Mouse (Mus musculus) hindbrain, embryonic 14.5 days (tissue): Measurements from ENCODE around the gene C2cd4d. TPM values are rescaled to one million over a fixed set of nuclear protein-coding genes. Genes with fewer than 3 reads are reported as not detected.

Experiments
- ATAC-seq: fragments of 200-750 bp; cut with Nextera tagmentation; 2 replicates; pipeline ENCODE4 v1.8.0; 2017; ENCODE audit warnings: moderate number of reproducible peaks, mild to moderate bottlenecking, moderate TSS enrichment, moderate library complexity; ENCODE audit not compliant: low FRiP score
- DNase-seq: peaks from one replicate; pipeline ENCODE4 v3.0.0-alpha.2; 2015; ENCODE audit warnings: low spot score
- H3K27ac ChIP-seq: fragments of 300-500 bp; sonication (generic); 2 replicates; pipeline ENCODE4 v1.5.1; 2014; ENCODE audit warnings: mild to moderate bottlenecking, moderate library complexity
- H3K27me3 ChIP-seq: fragments of 300-500 bp; sonication (generic); 2 replicates; pipeline ENCODE4 v1.6.1; 2014; ENCODE audit warnings: mild to moderate bottlenecking, low read length, mixed read lengths; ENCODE audit not compliant: control insufficient read depth, insufficient read depth
- H3K36me3 ChIP-seq: fragments of 300-500 bp; sonication (generic); replicated peaks from 2 replicates; pipeline ENCODE4 v1.6.1; 2014; ENCODE audit not compliant: control insufficient read depth, insufficient read depth
- H3K4me1 ChIP-seq: fragments of 300-500 bp; sonication (generic); replicated peaks from 2 replicates; pipeline ENCODE4 v1.6.1; 2014; ENCODE audit warnings: antibody characterized with exemption, low read length, mixed read lengths; ENCODE audit not compliant: control insufficient read depth, insufficient read depth
- H3K4me2 ChIP-seq: fragments of 300-500 bp; sonication (generic); replicated peaks from 2 replicates; pipeline ENCODE4 v1.6.1; 2014; ENCODE audit warnings: mild to moderate bottlenecking, moderate library complexity
- H3K4me3 ChIP-seq: fragments of 300-500 bp; sonication (generic); replicated peaks from 2 replicates; pipeline ENCODE4 v1.5.1; 2014; ENCODE audit warnings: mild to moderate bottlenecking, low read length
- H3K9ac ChIP-seq: fragments of 300-500 bp; sonication (generic); 2 replicates; pipeline ENCODE4 v1.6.1; 2014
- H3K9me3 ChIP-seq: fragments of 300-500 bp; sonication (generic); 2 replicates; pipeline ENCODE4 v1.6.1; 2016; ENCODE audit warnings: low read length; ENCODE audit not compliant: control insufficient read depth
- WGBS: fragments of 180-500 bp; shearing (Covaris S2); extraction: QIAGEN DNeasy Blood & Tissue Kit; methylation state at CpG from one replicate; pipeline ENCODE4 v1.1.7; 2014; 5-methylcytosine and 5-hydroxymethylcytosine counted together
- polyA plus RNA-seq: library from polyadenylated mRNA; unstranded; fragments of >200 nt; fragmentation: Nextera tagmentation; extraction: Ambion mirVana; gene quantifications from 2 replicates; pipeline ENCODE4 v1.2.1, GENCODE M21; 2014

The C2cd4d gene
- polyA plus RNA-seq, 1 experiment from 2014 or later = 4.1 TPM

DNA sequence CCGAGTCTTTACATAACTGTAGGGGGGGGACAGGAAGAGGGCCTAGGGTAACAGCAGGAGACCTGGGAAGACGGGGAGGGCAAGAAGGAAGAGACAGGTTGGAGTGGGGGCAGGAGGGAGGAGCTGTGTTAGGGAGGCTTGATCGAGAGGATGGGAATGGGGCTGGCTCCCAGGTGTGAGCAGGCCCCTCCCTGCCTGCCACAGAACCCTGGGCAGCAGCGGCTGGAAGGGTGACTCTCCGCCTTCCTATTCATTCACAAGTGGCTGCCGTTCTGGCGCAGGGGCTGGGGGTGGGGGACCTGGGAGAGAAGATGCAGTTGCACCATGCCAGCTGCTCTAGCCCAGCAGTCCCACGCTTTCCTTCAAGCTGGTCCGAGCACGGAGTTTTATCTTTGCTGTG is 10.9 kb downstream of the C2cd4d start:
- Histone ChIP-seq H3K27ac (no peak overlapping the region), H3K4me2 (peak overlapping the region; percentile 40), H3K9me3 (no peaks in the 10 kb centered on the region), H3K9ac (0 out of 2 replicates have a peak overlapping the region, but pooled peaks have one; percentile 20), H3K4me1 (peaks cover 13% of the 10 kb centered on the region; the same call in 1 of the 2 replicates), H3K36me3 (no peaks in the 10 kb centered on the region), H3K4me3 (no peak overlapping the region), H3K27me3 (no peaks in the 10 kb centered on the region)
- DNase-seq (peak; percentile 23), ATAC-seq (peak; percentile 16; the same call in 1 of the 2 replicates)
- 5% methylated on average over 10 of the region's 10 CpGs for WGBS

DNA sequence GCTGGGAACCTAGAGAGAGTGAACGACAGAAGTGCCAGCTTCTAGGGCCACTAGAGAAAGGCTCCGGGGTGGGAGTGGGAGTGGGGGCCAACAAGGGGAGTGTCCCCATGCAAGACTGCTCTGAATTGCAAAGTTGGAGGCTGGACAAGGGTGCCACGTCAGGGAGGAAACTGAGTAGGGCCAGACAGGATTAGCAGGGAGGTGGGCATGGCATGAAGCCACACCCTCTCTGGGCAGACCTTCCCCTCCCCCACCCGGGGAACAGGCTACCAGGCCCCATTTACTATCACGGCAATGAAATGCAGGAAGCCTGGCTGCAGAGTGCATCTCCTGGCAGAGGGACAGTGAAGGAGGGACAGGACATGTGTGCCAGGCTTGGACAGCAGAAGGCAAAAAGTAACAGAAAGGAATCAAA is 11.4 kb downstream of the C2cd4d start:
- no peaks in the 10 kb centered on the region for H3K36me3 ChIP-seq
- WGBS = 1% methylated on average over 5 of the region's 5 CpGs
- no peak overlapping the region for H3K9ac ChIP-seq
- H3K9me3 ChIP-seq = no peaks in the 10 kb centered on the region
- no peaks in the 10 kb centered on the region for H3K27me3 ChIP-seq
- ATAC-seq (peak; percentile 44; the same call in 1 of the 2 replicates), DNase-seq (peak; percentile 24)
- peaks cover 13% of the 10 kb centered on the region; the same call in 1 of the 2 replicates for H3K4me1 ChIP-seq
- H3K27ac ChIP-seq = no peak overlapping the region
- peak overlapping the region; percentile 40 for H3K4me2 ChIP-seq
- no peak overlapping the region for H3K4me3 ChIP-seq

- H3K4me2 ChIP-seq = no peak overlapping the region
- peaks cover 13% of the 10 kb centered on the region; the same call in 1 of the 2 replicates for H3K4me1 ChIP-seq
- no peaks in the 10 kb centered on the region for H3K36me3 ChIP-seq
- H3K9me3 ChIP-seq = no peaks in the 10 kb centered on the region
- H3K27me3 ChIP-seq = no peaks in the 10 kb centered on the region
- no peak overlapping the region for H3K9ac ChIP-seq
- DNase-seq (no peak), ATAC-seq (no peak)
- no peak overlapping the region for H3K27ac ChIP-seq
- no peak overlapping the region for H3K4me3 ChIP-seq
Observed at GRCm38 (mm10) chr3:94374636-94375035, 12.4 kb downstream of the C2cd4d start.

DNA sequence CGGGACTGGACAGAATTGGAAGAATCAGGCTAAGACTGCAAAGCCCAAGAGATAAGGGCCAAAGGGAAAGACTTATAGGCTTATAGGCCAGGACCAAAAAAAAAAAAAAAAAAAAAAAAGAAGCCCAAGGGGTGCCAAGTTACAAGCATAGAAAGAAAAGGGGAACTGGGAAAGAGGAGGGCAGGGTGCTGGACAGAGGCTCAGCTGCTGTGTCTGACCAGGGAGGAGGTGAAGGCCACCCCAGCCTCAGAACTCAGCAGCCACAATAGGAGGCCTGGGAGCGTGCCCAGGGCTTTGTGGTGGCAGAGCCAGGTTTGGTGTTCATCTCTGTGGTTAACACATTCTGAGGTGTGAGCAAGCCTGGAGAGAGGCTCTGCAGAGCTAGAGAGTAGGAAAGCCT is 12.9 kb downstream of the C2cd4d start:
- 76% methylated on average over 2 of the region's 2 CpGs for WGBS
- DNase-seq (no peak), ATAC-seq (no peak)
- Histone ChIP-seq H3K9ac (no peak overlapping the region), H3K4me2 (no peak overlapping the region), H3K4me1 (peaks cover 13% of the 10 kb centered on the region; the same call in 1 of the 2 replicates), H3K27me3 (no peaks in the 10 kb centered on the region), H3K9me3 (no peaks in the 10 kb centered on the region), H3K4me3 (no peak overlapping the region), H3K27ac (no peak overlapping the region), H3K36me3 (no peaks in the 10 kb centered on the region)

DNA sequence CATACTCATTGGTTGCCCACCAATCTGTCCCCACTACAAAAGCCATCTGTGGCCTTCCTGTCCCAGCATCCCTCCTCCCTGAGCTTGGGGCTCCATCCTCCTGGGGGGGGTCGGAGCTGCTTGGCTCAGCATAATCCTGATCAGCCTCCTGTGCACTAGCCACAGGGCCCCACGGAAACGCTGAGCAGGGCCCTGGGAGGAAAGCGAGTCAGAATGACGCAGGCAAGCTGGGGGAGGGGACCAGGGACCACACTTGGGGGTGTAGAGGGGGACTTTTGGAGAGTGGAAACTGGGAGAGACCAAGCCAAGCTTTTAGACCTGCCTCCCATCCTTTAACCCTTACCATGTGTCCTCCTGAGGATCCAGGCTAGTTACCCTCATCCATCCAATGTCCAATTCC is 13.6 kb downstream of the C2cd4d start:
- no peaks in the 10 kb centered on the region for H3K9me3 ChIP-seq
- ATAC-seq = no peak
- no peaks in the 10 kb centered on the region for H3K36me3 ChIP-seq
- no peak for DNase-seq
- no peak overlapping the region for H3K27ac ChIP-seq
- no peak overlapping the region for H3K4me3 ChIP-seq
- peaks cover 13% of the 10 kb centered on the region; the same call in 1 of the 2 replicates for H3K4me1 ChIP-seq
- WGBS = 57% methylated on average over 5 of the region's 5 CpGs
- H3K4me2 ChIP-seq = no peak overlapping the region
- H3K9ac ChIP-seq = no peak overlapping the region
- no peaks in the 10 kb centered on the region for H3K27me3 ChIP-seq

- peaks cover 9% of the 10 kb centered on the region; the same call in 1 of the 2 replicates for H3K4me1 ChIP-seq
- no peak overlapping the region for H3K4me2 ChIP-seq
- H3K4me3 ChIP-seq = no peak overlapping the region
- H3K36me3 ChIP-seq = no peaks in the 10 kb centered on the region
- no peak overlapping the region for H3K9ac ChIP-seq
- ATAC-seq = no peak
- no peaks in the 10 kb centered on the region for H3K27me3 ChIP-seq
- WGBS = 26% methylated on average over 13 of the region's 13 CpGs
- no peaks in the 10 kb centered on the region for H3K9me3 ChIP-seq
- no peak overlapping the region for H3K27ac ChIP-seq
- DNase-seq = no peak
Observed at GRCm38 (mm10) chr3:94377028-94377923, 15.0 kb downstream of the C2cd4d start.

DNA sequence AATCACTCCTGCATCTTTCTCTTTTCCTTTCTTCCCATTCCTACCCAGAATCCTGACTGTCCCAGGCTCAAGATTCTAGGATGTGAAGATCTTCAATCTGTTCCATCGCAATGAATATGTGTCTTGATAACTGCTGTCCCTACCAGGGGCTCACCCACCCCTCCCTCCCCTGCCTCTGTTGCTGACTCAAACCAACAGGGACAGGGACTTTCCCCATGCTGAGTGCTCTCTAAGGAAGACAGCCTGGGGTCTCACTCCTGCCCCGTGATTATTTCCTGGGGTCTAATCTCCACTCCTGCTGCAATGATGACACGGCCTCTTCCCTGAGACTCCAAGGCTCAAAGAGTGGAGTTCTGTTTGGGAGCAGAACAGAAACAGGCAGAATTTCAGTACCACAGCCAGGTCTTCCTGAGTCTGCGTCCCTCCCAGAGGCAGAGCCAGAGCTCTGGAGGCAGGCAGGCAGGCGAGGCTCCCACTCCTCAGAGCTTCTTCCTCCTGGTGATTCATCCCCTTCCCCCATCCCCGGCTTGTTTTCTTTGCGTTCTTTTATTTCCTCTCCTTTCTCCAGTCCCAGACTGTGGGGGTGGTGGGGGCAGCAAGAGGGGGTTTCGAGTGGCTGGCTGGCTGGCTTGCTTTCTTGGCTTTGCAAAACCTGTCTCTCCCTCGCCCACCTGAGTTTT is 17.7 kb downstream of the C2cd4d start:
- H3K4me3 ChIP-seq = no peak overlapping the region
- H3K4me1 ChIP-seq = no peaks in the 10 kb centered on the region
- H3K27ac ChIP-seq = no peak overlapping the region
- no peaks in the 10 kb centered on the region for H3K9me3 ChIP-seq
- H3K27me3 ChIP-seq = no peaks in the 10 kb centered on the region
- no peak overlapping the region for H3K4me2 ChIP-seq
- no peaks in the 10 kb centered on the region for H3K36me3 ChIP-seq
- WGBS = 30% methylated on average over 9 of the region's 9 CpGs
- ATAC-seq (no peak), DNase-seq (no peak)
- no peak overlapping the region for H3K9ac ChIP-seq

- WGBS = 80% methylated on average over 5 of the region's 5 CpGs
- Histone ChIP-seq H3K27me3 (no peaks in the 10 kb centered on the region), H3K9me3 (no peaks in the 10 kb centered on the region), H3K4me1 (no peaks in the 10 kb centered on the region), H3K9ac (no peak overlapping the region), H3K4me2 (no peak overlapping the region), H3K27ac (no peak overlapping the region), H3K4me3 (no peak overlapping the region), H3K36me3 (no peaks in the 10 kb centered on the region)
- ATAC-seq (no peak), DNase-seq (no peak)
Observed at GRCm38 (mm10) chr3:94382308-94382707, 20.1 kb downstream of the C2cd4d start.

- no peak overlapping the region for H3K9ac ChIP-seq
- no peaks in the 10 kb centered on the region for H3K27me3 ChIP-seq
- no peak overlapping the region for H3K4me2 ChIP-seq
- H3K4me1 ChIP-seq = no peaks in the 10 kb centered on the region
- no peak overlapping the region for H3K27ac ChIP-seq
- H3K9me3 ChIP-seq = no peaks in the 10 kb centered on the region
- DNase-seq (no peak), ATAC-seq (no peak)
- no peak overlapping the region for H3K4me3 ChIP-seq
- H3K36me3 ChIP-seq = no peaks in the 10 kb centered on the region
- WGBS = 88% methylated on average over 3 of the region's 3 CpGs
Observed at GRCm38 (mm10) chr3:94383476-94383875, 21.2 kb downstream of the C2cd4d start.
